Mouse (Mus musculus) limb, embryonic 11.5 days (tissue): ENCODE measurements around the gene Gm49673. TPM values are rescaled to one million over a fixed set of nuclear protein-coding genes. Genes with fewer than 3 reads are reported as not detected.
"Not testable (repeated sequence)": the region's sequence is repeated elsewhere in the genome, so short reads cannot be mapped to it uniquely, and the experiment has no call there.

Source experiments
- ATAC-seq: fragments of 200-750 bp; cut with Nextera tagmentation; 2 replicates; pipeline ENCODE4 v1.8.0; 2017; ENCODE audit warnings: low read depth; ENCODE audit not compliant: insufficient number of reproducible peaks, low FRiP score, low TSS enrichment
- DNase-seq: peaks from one replicate; pipeline ENCODE4 v3.0.0-alpha.2; 2015; ENCODE audit warnings: low spot score
- H3K27ac ChIP-seq: fragments of 300-500 bp; sonication (generic); replicated peaks from 2 replicates; pipeline ENCODE4 v1.5.1; 2014; ENCODE audit warnings: low read depth, mild to moderate bottlenecking, low read length
- H3K27me3 ChIP-seq: fragments of 300-500 bp; sonication (generic); 2 replicates; pipeline ENCODE4 v1.6.1; 2014; ENCODE audit warnings: mild to moderate bottlenecking, low read length, mixed read lengths; ENCODE audit not compliant: control insufficient read depth, insufficient read depth
- H3K36me3 ChIP-seq: fragments of 300-500 bp; sonication (generic); 2 replicates; pipeline ENCODE4 v1.6.1; 2014; ENCODE audit warnings: mild to moderate bottlenecking, low read length, moderate library complexity, mixed read lengths; ENCODE audit not compliant: control insufficient read depth, insufficient read depth
- H3K4me1 ChIP-seq: fragments of 300-500 bp; sonication (generic); 2 replicates; pipeline ENCODE4 v1.6.1; 2014; ENCODE audit warnings: low read length, mixed read lengths; ENCODE audit not compliant: control insufficient read depth, insufficient read depth
- H3K4me2 ChIP-seq: fragments of 300-500 bp; sonication (generic); 2 replicates; pipeline ENCODE4 v1.6.1; 2014; ENCODE audit warnings: low read depth, mild to moderate bottlenecking, moderate library complexity; ENCODE audit not compliant: severe bottlenecking
- H3K4me3 ChIP-seq: fragments of 300-500 bp; sonication (generic); 2 replicates; pipeline ENCODE4 v1.5.1; 2014; ENCODE audit warnings: low read depth, low read length
- H3K9ac ChIP-seq: fragments of 300-500 bp; sonication (generic); 2 replicates; pipeline ENCODE4 v1.6.1; 2014; ENCODE audit warnings: mild to moderate bottlenecking, low read length
- H3K9me3 ChIP-seq: fragments of 300-500 bp; sonication (generic); 2 replicates; pipeline ENCODE4 v1.6.1; 2016; ENCODE audit warnings: low read length; ENCODE audit not compliant: control insufficient read depth
- WGBS: fragments of 180-500 bp; shearing (Covaris S2); extraction: QIAGEN DNeasy Blood & Tissue Kit; methylation state at CpG from one replicate; pipeline ENCODE4 v1.1.7; 2014; 5-methylcytosine and 5-hydroxymethylcytosine counted together
- polyA plus RNA-seq: library from polyadenylated mRNA; unstranded; fragments of >200 nt; fragmentation: Nextera tagmentation; extraction: Ambion mirVana; gene quantifications from 2 replicates; pipeline ENCODE4 v1.2.1, GENCODE M21; 2014

Gm49673 gene
- polyA plus RNA-seq, 1 experiment from 2014 or later = 0.35 TPM

DNA sequence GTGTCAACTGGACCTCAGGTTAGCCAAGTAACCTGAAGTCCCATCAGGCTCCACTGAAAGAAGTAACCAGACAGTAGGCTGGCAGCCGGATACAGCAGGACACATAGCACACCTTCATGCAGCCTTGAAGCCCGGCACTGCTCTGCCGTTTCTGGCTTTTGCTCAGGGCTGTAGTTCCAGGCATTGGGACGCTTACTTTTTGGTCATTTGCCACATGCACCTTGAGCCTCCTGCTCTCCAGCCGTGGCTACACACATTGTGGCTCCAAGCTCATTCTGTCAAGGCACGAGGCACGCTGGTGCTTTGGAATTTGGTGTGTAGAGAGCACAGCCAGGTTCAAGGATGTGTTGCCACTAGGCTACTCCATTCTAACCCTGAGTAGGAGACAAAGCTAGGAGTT lies 7.4 kb upstream of the Gm49673 start:
- not testable (repeated sequence) for H3K9ac ChIP-seq, H3K4me3 ChIP-seq, H3K27ac ChIP-seq, H3K4me2 ChIP-seq, H3K36me3 ChIP-seq, DNase-seq, H3K9me3 ChIP-seq, H3K4me1 ChIP-seq, ATAC-seq, H3K27me3 ChIP-seq
- WGBS = 79% methylated on average over 7 of the region's 7 CpGs

- not testable (repeated sequence) for DNase-seq
These were observed 657 bp downstream of the Gm49673 start for GRCm38 (mm10) chr17:8146931-8147330.

DNA sequence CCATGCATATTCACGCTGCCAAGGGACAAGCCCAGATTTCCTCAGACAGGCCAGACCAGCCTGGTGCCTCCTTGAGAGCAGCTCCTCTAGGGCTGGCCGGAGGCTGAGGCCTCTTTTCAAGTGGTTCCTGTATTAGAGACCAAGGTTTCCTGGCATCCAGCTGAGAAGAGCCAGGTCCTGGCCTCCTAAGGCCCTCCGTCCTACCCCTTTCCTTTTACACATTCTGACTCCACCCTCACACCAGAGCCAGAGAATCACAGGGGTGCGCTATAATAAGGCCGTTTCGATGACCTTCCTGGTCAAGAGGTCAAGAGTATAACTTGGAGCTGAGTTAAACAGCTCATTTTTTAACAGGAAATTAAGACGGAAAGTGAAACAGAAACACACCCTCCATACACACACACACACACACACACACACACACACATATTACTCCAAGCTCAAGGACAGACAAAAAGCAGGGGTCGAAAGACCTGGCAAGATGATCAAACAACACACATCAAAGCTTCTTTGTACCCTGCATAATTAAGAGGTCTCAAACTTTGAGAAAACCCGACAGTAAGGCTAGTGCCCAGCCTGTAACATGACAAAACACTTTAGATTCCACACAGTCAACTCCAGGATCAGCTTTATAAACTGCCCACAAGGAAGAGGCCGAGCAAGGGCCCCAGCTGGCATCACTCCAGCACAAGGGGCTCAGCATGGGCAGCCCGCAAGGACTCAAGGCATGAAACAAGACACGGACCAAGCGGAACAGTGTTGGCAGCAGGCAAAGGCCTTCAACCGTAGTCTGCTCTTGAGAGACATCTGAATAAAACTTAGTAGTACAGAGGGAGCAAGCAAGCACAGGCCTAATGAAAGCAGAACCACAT lies 3.5 kb downstream of the Gm49673 start:
- not testable (repeated sequence) for H3K9ac ChIP-seq, ATAC-seq, H3K36me3 ChIP-seq, H3K27ac ChIP-seq, H3K4me1 ChIP-seq, H3K4me2 ChIP-seq, H3K27me3 ChIP-seq, H3K9me3 ChIP-seq, H3K4me3 ChIP-seq, DNase-seq
- WGBS = 35% methylated on average over 13 of the region's 14 CpGs

More at GRCm38 (mm10) chr17:8146931-8147330, 657 bp downstream of the Gm49673 start:
- Histone ChIP-seq H3K4me3 (peak overlapping the region; percentile 42), H3K4me2 (peak overlapping the region; percentile 37)
- H3K9me3 ChIP-seq, H3K9ac ChIP-seq, H3K36me3 ChIP-seq, H3K27ac ChIP-seq, H3K4me1 ChIP-seq, ATAC-seq, H3K27me3 ChIP-seq: not testable (repeated sequence)
- 21% methylated on average over 4 of the region's 5 CpGs for WGBS

DNA sequence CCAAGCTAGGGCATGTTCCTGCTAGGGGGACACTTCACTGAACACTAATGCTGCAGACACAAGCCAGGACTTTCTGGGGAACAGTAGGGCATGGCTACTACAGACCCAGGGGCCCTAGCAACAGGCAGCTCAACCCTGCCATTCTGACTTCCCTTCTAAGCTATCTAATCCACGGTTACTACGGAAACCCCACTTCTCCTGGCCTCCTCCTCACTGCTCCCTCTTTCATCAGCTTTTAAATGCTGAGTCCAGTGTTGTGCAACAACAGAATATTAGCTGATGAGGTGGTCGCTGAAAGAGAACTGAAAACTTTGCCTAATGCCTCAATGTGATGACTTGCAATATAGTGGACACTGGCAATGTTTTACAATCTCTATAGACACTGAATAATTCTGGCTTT lies 7.4 kb downstream of the Gm49673 start:
- not testable (repeated sequence) for H3K4me2 ChIP-seq, DNase-seq, H3K4me3 ChIP-seq, H3K4me1 ChIP-seq, H3K27ac ChIP-seq, H3K27me3 ChIP-seq, H3K9me3 ChIP-seq, ATAC-seq, H3K36me3 ChIP-seq, H3K9ac ChIP-seq
- WGBS = 88% methylated on average over 3 of the region's 3 CpGs

DNA sequence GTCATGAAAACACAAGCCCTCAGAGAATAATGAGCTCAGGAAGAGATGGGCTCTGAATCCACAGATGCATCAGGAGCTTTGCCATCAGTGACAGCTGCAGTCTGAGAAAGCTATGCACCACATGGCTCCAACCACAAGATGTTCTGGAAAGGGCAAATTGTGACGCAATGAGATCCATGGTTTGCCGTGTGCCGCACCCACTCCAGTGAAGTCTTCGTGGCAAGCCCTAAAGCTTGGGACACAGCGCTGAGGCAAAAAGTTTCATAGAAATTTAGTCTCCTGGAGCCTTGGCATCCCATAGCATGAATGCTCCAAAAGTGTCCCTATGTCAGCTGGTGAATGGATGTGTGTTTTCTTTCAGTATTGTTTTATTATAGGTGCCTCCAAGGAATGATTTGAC lies 9.5 kb downstream of the Gm49673 start:
- not testable (repeated sequence) for H3K27ac ChIP-seq, H3K9me3 ChIP-seq, H3K36me3 ChIP-seq, H3K4me2 ChIP-seq, H3K4me1 ChIP-seq, ATAC-seq, H3K27me3 ChIP-seq, H3K4me3 ChIP-seq, DNase-seq, H3K9ac ChIP-seq
- 93% methylated on average over 5 of the region's 5 CpGs for WGBS

DNA sequence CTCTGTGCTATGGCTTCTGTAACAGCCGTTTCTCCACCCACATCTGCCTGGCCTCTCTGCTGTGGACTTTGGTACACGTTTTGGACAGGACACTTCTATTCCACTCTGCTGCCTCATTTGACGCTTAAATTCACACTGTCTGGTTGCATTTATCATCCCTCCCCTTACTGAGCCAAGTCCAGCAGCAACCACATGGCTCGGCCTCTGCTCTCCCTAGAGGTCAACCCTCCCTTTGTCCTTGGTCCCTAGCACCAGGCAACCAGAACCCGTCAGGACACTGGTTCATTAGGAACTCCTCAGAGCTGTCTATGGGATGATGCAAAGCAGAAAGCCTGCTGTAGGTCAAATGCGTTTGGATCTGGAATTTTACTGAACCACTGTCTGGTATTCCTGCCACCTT lies 16.7 kb downstream of the Gm49673 start:
- not testable (repeated sequence) for H3K36me3 ChIP-seq, H3K9ac ChIP-seq, H3K27ac ChIP-seq, H3K4me3 ChIP-seq, ATAC-seq, H3K4me2 ChIP-seq, DNase-seq, H3K27me3 ChIP-seq, H3K4me1 ChIP-seq, H3K9me3 ChIP-seq
- WGBS = no CpG with 5 or more reads among the region's 6 CpGs

- not testable (repeated sequence) for DNase-seq
These were observed 18.0 kb downstream of the Gm49673 start for GRCm38 (mm10) chr17:8129578-8129977.

DNA sequence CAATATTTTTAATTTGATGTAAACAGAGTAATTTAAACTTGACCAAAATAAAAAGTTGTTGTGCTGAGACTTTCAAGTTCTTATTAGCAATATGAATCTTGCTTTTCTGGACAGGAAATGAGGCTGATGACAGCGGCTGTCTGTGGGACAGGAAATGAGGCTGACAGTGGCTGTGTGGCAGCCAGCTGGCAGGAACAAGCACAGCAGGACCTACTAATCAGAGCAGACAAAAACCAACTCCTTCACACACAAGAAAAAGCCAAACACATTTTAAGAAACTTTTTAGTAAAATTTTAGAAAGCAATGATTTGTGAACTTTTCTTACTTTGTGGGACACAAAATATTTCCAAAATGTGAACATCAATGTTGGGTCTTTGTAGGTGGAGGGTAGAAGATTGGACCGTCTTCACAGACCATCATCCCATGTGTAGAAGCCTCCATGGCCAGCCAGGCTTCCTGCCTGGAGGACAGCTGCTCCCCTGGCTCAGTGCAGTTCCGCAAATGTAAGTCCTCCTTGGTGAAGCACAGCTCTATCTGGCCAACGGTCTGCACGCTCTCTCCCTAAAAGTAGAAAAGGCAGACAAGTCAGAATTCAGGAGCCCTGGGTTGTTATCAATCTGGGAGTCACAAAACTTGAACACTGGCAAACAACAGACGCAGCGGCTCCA lies 19.1 kb downstream of the Gm49673 start:
- WGBS = no CpG with 5 or more reads among the region's 7 CpGs
- not testable (repeated sequence) for H3K4me1 ChIP-seq, H3K27ac ChIP-seq, H3K36me3 ChIP-seq, H3K9ac ChIP-seq, H3K4me3 ChIP-seq, H3K4me2 ChIP-seq, ATAC-seq, H3K9me3 ChIP-seq, H3K27me3 ChIP-seq, DNase-seq

More at GRCm38 (mm10) chr17:8129578-8129977, 18.0 kb downstream of the Gm49673 start:
- H3K9me3 ChIP-seq, H3K9ac ChIP-seq, ATAC-seq, H3K4me2 ChIP-seq, H3K27ac ChIP-seq, H3K27me3 ChIP-seq, H3K4me3 ChIP-seq, H3K4me1 ChIP-seq, H3K36me3 ChIP-seq: not testable (repeated sequence)
- WGBS = 85% methylated on average over 9 of the region's 9 CpGs
